Comparison of ENCODE assay signal across 10 mouse cellular contexts in the genomic region with DNA sequence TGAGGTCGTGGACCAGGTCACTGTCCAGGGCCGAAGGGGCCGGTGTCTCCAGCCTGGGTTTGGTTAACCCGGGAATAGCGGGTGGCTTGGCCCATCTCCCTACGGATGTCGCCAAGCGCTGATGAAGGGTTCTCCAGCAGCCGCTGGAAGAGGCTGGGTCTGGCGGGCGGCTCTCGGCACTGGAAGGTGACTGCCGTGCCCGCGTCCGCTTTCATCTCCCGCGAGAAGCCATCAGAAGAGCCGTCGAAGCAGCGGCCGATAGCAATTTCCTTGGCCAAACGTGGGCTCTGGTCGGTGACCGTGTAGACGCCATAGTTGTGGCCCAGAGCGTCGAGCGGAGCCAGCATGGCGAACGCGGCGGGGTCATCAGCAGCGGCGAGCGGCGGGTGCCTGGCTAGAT. TPM values are rescaled to one million over a fixed set of nuclear protein-coding genes. Genes with fewer than 3 reads are reported as not detected.
DNase-seq lines count a peak whose midpoint lies in the region; ATAC-seq and TF ChIP-seq lines count a peak whose summit lies in the region.
"Had no signal": no experiment of that assay in that cellular context is flagged by ENCODE, and none has a peak within 500 bp of the region (broad histone marks: within the 10 kb centered on the region; RNA-seq: fewer than 3 reads in every experiment).

No protein-coding gene starts in this region.

- DNase-seq in gastrocnemius, adult 2 months, result no peak
- DNase-seq in gastrocnemius, postnatal 4 days (ENCODE audit: low spot score in 2 of 2), result no peak
- DNase-seq in forebrain, postnatal 0 days, result no peak
- no peak for DNase-seq in liver, postnatal 0 days
- no peak for DNase-seq in MN1 (ENCODE audit: low spot score)
- no peak for DNase-seq in gastrocnemius, postnatal 14 days
- DNase-seq in gastrocnemius, postnatal 25 days, result no peak
- DNase-seq: kidney, adult 2 months; lung, postnatal 14 days had no signal

- 9% methylated on average over 37 of the region's 37 CpGs for WGBS in forebrain, postnatal 0 days
- WGBS in liver, postnatal 0 days (ENCODE audit: insufficient replicate concordance), result 17% methylated on average over 36 of the region's 37 CpGs

- peak overlapping the region; percentile 2; the same call in 1 of the 2 replicates for H3K9ac ChIP-seq in forebrain, postnatal 0 days
- no peak overlapping the region for H3K9ac ChIP-seq in liver, postnatal 0 days (replicated peaks)

- TF ChIP-seq EP300 in liver, postnatal 0 days (IDR thresholded peaks at IDR 0.05; ENCODE audit: low read depth), result no peak

- TF ChIP-seq CTCF in gastrocnemius, adult 2 months (IDR thresholded peaks at IDR 0.05), result no peak
- TF ChIP-seq CTCF in E14TG2a.4 (conservative IDR thresholded peaks at IDR 0.05; ENCODE audit: low read length), result no peak
- TF ChIP-seq CTCF in forebrain, postnatal 0 days (IDR thresholded peaks at IDR 0.05; ENCODE audit: low read depth), result no peak
- no peak for TF ChIP-seq CTCF in liver, postnatal 0 days (IDR thresholded peaks at IDR 0.05; ENCODE audit: low read depth)

- intact Hi-C loops in gastrocnemius, adult 2 months (cut with DNase I), result no loop called here
- intact Hi-C loops in gastrocnemius, postnatal 14 days (cut with DNase I; ENCODE audit: low total_unique reads), result no loop called here

- no peak for ATAC-seq in forebrain, postnatal 0 days
- ATAC-seq in liver, postnatal 0 days, result no peak

- H3K4me2 ChIP-seq in forebrain, postnatal 0 days (ENCODE audit: low read depth), result peak overlapping the region; percentile 56
- H3K4me2 ChIP-seq in liver, postnatal 0 days (ENCODE audit: low read depth, low read length), result no peak overlapping the region

- peak overlapping the region; percentile 68 for H3K4me3 ChIP-seq in gastrocnemius, adult 2 months
- H3K4me3 ChIP-seq in E14TG2a.4 (replicated peaks; ENCODE audit: low read length), result peak overlapping the region; percentile 75
- peak overlapping the region; percentile 44 for H3K4me3 ChIP-seq in forebrain, postnatal 0 days (ENCODE audit: low read depth, low read length)
- 0 out of 2 replicates have a peak overlapping the region, but pooled peaks have one; percentile 38 for H3K4me3 ChIP-seq in liver, postnatal 0 days (ENCODE audit: low read depth, low read length)

- H3K27me3 ChIP-seq in E14TG2a.4 (ENCODE audit: insufficient read depth, low read length), result peaks cover 80% of the 10 kb centered on the region
- H3K27me3 ChIP-seq in forebrain, postnatal 0 days (ENCODE audit: insufficient read depth, low read length), result peaks cover 48% of the 10 kb centered on the region
- H3K27me3 ChIP-seq in liver, postnatal 0 days (ENCODE audit: insufficient read depth, low read length), result peaks cover 75% of the 10 kb centered on the region

- no peaks in the 10 kb centered on the region for H3K36me3 ChIP-seq in E14TG2a.4 (ENCODE audit: insufficient read depth, low read length)
- H3K36me3 ChIP-seq in forebrain, postnatal 0 days (ENCODE audit: insufficient read depth), result no peaks in the 10 kb centered on the region
- H3K36me3 ChIP-seq in liver, postnatal 0 days (replicated peaks; ENCODE audit: insufficient read depth, low read length), result no peaks in the 10 kb centered on the region

- H3K27ac ChIP-seq in gastrocnemius, adult 2 months, result no peak overlapping the region
- H3K27ac ChIP-seq in forebrain, postnatal 0 days (ENCODE audit: low read depth, low read length), result no peak overlapping the region
- no peak overlapping the region for H3K27ac ChIP-seq in liver, postnatal 0 days (ENCODE audit: low read depth)

- H3K4me1 ChIP-seq in E14TG2a.4 (replicated peaks; ENCODE audit: low read depth, low read length), result peaks cover 42% of the 10 kb centered on the region
- H3K4me1 ChIP-seq in forebrain, postnatal 0 days (ENCODE audit: insufficient read depth), result 0 out of 2 replicates have a peak, but pooled peaks cover 6% of the 10 kb centered on the region
- H3K4me1 ChIP-seq in liver, postnatal 0 days (ENCODE audit: insufficient read depth), result peaks cover 12% of the 10 kb centered on the region

- H3K9me3 ChIP-seq in E14TG2a.4 (ENCODE audit: low read length), result no peaks in the 10 kb centered on the region
- no peaks in the 10 kb centered on the region for H3K9me3 ChIP-seq in forebrain, postnatal 0 days (ENCODE audit: low read length)
- 0 out of 2 replicates have a peak, but pooled peaks cover 2% of the 10 kb centered on the region for H3K9me3 ChIP-seq in liver, postnatal 0 days (ENCODE audit: low read length)

RNA-seq across cellular contexts. Expression of gene Cilp2, which starts 6.6 kb away (rescaled TPM):
- 10 to 100 TPM in 1 of 2 experiments, 1 to 10 TPM in 1; 3.5 to 18.9 TPM for total RNA-seq in gastrocnemius, adult 2 months (2021)
- 10 to 100 TPM in 1 of 2 experiments, 1 to 10 TPM in 1; 6.3 to 12.8 TPM for total RNA-seq in gastrocnemius, postnatal 4 days (2021)
- 13.5 and 13.8 TPM in 2 replicates for total RNA-seq in forebrain, postnatal 0 days (2014; rRNA removed)
- 9.5 and 10.1 TPM in 2 replicates for polyA plus RNA-seq in forebrain, postnatal 0 days (2015; fragmentation: Nextera tagmentation; extraction: Ambion mirVana)
- 0.02 TPM in 1 of 2 replicates, not detected in the other for polyA plus RNA-seq in liver, postnatal 0 days (2015; fragmentation: Nextera tagmentation; extraction: Ambion mirVana)
- total RNA-seq in gastrocnemius, postnatal 14 days (2021), result 10 to 100 TPM; 26.6 to 27.8 TPM
- 10 to 100 TPM in 1 of 2 experiments, 1 to 10 TPM in 1; 4.0 to 13.6 TPM for total RNA-seq in gastrocnemius, postnatal 25 days (2021)

RNA-seq across cellular contexts. Expression of gene Tssk6, which starts 21.1 kb away (rescaled TPM):
- not detected for total RNA-seq in gastrocnemius, adult 2 months (2021)
- total RNA-seq in gastrocnemius, postnatal 4 days (2021), result under 1 TPM in 1 of 2 experiments, not detected in 1; 0.60 TPM
- total RNA-seq in forebrain, postnatal 0 days (2014; rRNA removed), result 0.95 TPM in 1 of 2 replicates, not detected in the other
- polyA plus RNA-seq in forebrain, postnatal 0 days (2015; fragmentation: Nextera tagmentation; extraction: Ambion mirVana), result 2.9 and 4.1 TPM in 2 replicates
- polyA plus RNA-seq in liver, postnatal 0 days (2015; fragmentation: Nextera tagmentation; extraction: Ambion mirVana), result 1.3 and 1.7 TPM in 2 replicates
- under 1 TPM in 1 of 2 experiments, not detected in 1; 0.31 TPM for total RNA-seq in gastrocnemius, postnatal 14 days (2021)
- not detected for total RNA-seq in gastrocnemius, postnatal 25 days (2021)

RNA-seq across cellular contexts. Expression of gene Ndufa13, which starts 21.5 kb away (rescaled TPM):
- total RNA-seq in gastrocnemius, adult 2 months (2021), result 100 to 1,000 TPM; 312 to 399 TPM
- 100 to 1,000 TPM; 188 to 196 TPM for total RNA-seq in gastrocnemius, postnatal 4 days (2021)
- total RNA-seq in forebrain, postnatal 0 days (2014; rRNA removed), result 90.7 and 130 TPM in 2 replicates
- 209 and 263 TPM in 2 replicates for polyA plus RNA-seq in forebrain, postnatal 0 days (2015; fragmentation: Nextera tagmentation; extraction: Ambion mirVana)
- 152 TPM in 2 replicates for polyA plus RNA-seq in liver, postnatal 0 days (2015; fragmentation: Nextera tagmentation; extraction: Ambion mirVana)
- total RNA-seq in gastrocnemius, postnatal 14 days (2021), result 100 to 1,000 TPM; 265 to 294 TPM
- 100 to 1,000 TPM; 338 to 343 TPM for total RNA-seq in gastrocnemius, postnatal 25 days (2021)

RNA-seq across cellular contexts. Expression of gene Yjefn3, which starts 21.7 kb away (rescaled TPM):
- 10 to 100 TPM in 1 of 2 experiments, 1 to 10 TPM in 1; 9.5 to 14.5 TPM for total RNA-seq in gastrocnemius, adult 2 months (2021)
- 10 to 100 TPM; 10.8 to 11.7 TPM for total RNA-seq in gastrocnemius, postnatal 4 days (2021)
- total RNA-seq in forebrain, postnatal 0 days (2014; rRNA removed), result 8.9 and 15.0 TPM in 2 replicates
- 15.3 and 16.5 TPM in 2 replicates for polyA plus RNA-seq in forebrain, postnatal 0 days (2015; fragmentation: Nextera tagmentation; extraction: Ambion mirVana)
- polyA plus RNA-seq in liver, postnatal 0 days (2015; fragmentation: Nextera tagmentation; extraction: Ambion mirVana), result 0.72 and 0.89 TPM in 2 replicates
- total RNA-seq in gastrocnemius, postnatal 14 days (2021), result 10 to 100 TPM in 1 of 2 experiments, 1 to 10 TPM in 1; 7.8 to 10.2 TPM
- total RNA-seq in gastrocnemius, postnatal 25 days (2021), result 1 to 10 TPM; 5.6 to 6.9 TPM

RNA-seq across cellular contexts. Expression of gene Pbx4, which starts 48.5 kb away (rescaled TPM):
- not detected for total RNA-seq in gastrocnemius, adult 2 months (2021)
- total RNA-seq in gastrocnemius, postnatal 4 days (2021), result 1 to 10 TPM; 1.4 to 1.9 TPM
- total RNA-seq in forebrain, postnatal 0 days (2014; rRNA removed), result 23.3 and 38.8 TPM in 2 replicates
- polyA plus RNA-seq in forebrain, postnatal 0 days (2015; fragmentation: Nextera tagmentation; extraction: Ambion mirVana), result 90.8 and 92.8 TPM in 2 replicates
- 2.3 and 2.7 TPM in 2 replicates for polyA plus RNA-seq in liver, postnatal 0 days (2015; fragmentation: Nextera tagmentation; extraction: Ambion mirVana)
- total RNA-seq in gastrocnemius, postnatal 14 days (2021), result under 1 TPM in 1 of 2 experiments, not detected in 1; 0.37 TPM
- not detected for total RNA-seq in gastrocnemius, postnatal 25 days (2021)
